Mouse (Mus musculus) hindbrain, embryonic 12.5 days (tissue): Measurements from ENCODE around the gene Syngr1. TPM values are rescaled to one million over a fixed set of nuclear protein-coding genes. Genes with fewer than 3 reads are reported as not detected.

Source experiments
- ATAC-seq: fragments of 200-750 bp; cut with Nextera tagmentation; 2 replicates; pipeline ENCODE4 v1.8.0; 2017; ENCODE audit warnings: moderate TSS enrichment; ENCODE audit not compliant: low FRiP score
- H3K27ac ChIP-seq: fragments of 300-500 bp; sonication (generic); 2 replicates; pipeline ENCODE4 v1.5.1; 2016; ENCODE audit warnings: mild to moderate bottlenecking
- H3K27me3 ChIP-seq: fragments of 300-500 bp; sonication (generic); 2 replicates; pipeline ENCODE4 v1.6.1; 2016; ENCODE audit warnings: mild to moderate bottlenecking
- H3K36me3 ChIP-seq: fragments of 300-500 bp; sonication (generic); 2 replicates; pipeline ENCODE4 v1.6.1; 2016; ENCODE audit warnings: mild to moderate bottlenecking
- H3K4me1 ChIP-seq: fragments of 300-500 bp; sonication (generic); 2 replicates; pipeline ENCODE4 v1.6.1; 2016
- H3K4me2 ChIP-seq: fragments of 300-500 bp; sonication (generic); replicated peaks from 2 replicates; pipeline ENCODE4 v1.6.1; 2016; ENCODE audit warnings: mild to moderate bottlenecking
- H3K4me3 ChIP-seq: fragments of 300-500 bp; sonication (generic); 2 replicates; pipeline ENCODE4 v1.5.1; 2016; ENCODE audit warnings: mild to moderate bottlenecking
- H3K9ac ChIP-seq: fragments of 300-500 bp; sonication (generic); 2 replicates; pipeline ENCODE4 v1.6.1; 2016; ENCODE audit warnings: mild to moderate bottlenecking, moderate library complexity
- H3K9me3 ChIP-seq: fragments of 300-500 bp; sonication (generic); replicated peaks from 2 replicates; pipeline ENCODE4 v1.6.1; 2016; ENCODE audit warnings: mild to moderate bottlenecking
- WGBS: fragments of 180-500 bp; shearing (Covaris S2); methylation state at CpG from one replicate; pipeline ENCODE4 v1.1.7; 2016; 5-methylcytosine and 5-hydroxymethylcytosine counted together
- microRNA-seq: library from miRNA; unstranded; fragments of <30 nt; microRNA quantifications from one replicate; pipeline ENCODE4, GENCODE M21; 2017
- polyA plus RNA-seq: library from polyadenylated mRNA; unstranded; fragments of >200 nt; fragmentation: Nextera tagmentation; extraction: Ambion mirVana; gene quantifications from 2 replicates; pipeline ENCODE4 v1.2.1, GENCODE M21; 2016

Syngr1 gene
- polyA plus RNA-seq, 1 experiment from 2014 or later, result 14.3 TPM

GRCm38 (mm10) chr15:80159286-80159901 lies 68.3 kb downstream of the Syngr1 start:
- Histone ChIP-seq H3K27ac (peak overlapping the region; percentile 56), H3K27me3 (no peaks in the 10 kb centered on the region), H3K9ac (peak overlapping the region; percentile 28; the same call in 1 of the 2 replicates), H3K9me3 (no peaks in the 10 kb centered on the region), H3K4me2 (no peak overlapping the region), H3K36me3 (peaks cover 81% of the 10 kb centered on the region), H3K4me3 (no peak overlapping the region), H3K4me1 (peaks cover 20% of the 10 kb centered on the region)
- 36% methylated on average over 8 of the region's 8 CpGs for WGBS
- no peak for ATAC-seq

DNA sequence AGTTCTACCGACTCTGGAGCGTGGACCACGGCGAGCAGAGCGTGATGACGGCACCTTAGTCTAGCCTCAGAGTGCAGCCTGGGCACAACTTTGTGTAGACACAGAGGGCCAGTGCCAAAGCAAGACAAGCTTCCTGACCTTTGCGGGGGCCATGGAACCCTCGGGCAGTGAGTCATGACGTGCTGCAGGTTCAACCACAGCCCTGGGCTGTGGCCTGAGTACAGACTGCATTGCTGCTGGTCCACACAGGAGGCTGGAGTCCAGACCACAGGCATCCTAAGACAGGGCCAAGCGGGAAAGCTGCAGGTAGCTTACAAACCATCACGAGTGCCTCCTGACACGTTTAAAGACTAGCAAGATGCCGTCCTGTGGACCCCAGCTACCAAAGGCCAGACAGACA lies 69.1 kb downstream of the Syngr1 start:
- Histone ChIP-seq H3K4me2 (no peak overlapping the region), H3K4me1 (peaks cover 20% of the 10 kb centered on the region), H3K4me3 (no peak overlapping the region), H3K9ac (no peak overlapping the region), H3K27me3 (no peaks in the 10 kb centered on the region), H3K9me3 (no peaks in the 10 kb centered on the region), H3K27ac (peak overlapping the region; percentile 56), H3K36me3 (peaks cover 73% of the 10 kb centered on the region)
- WGBS, result 82% methylated on average over 13 of the region's 13 CpGs
- no peak for ATAC-seq

GRCm38 (mm10) chr15:80160726-80161125 lies 69.6 kb downstream of the Syngr1 start:
- Histone ChIP-seq H3K4me3 (no peak overlapping the region), H3K27me3 (no peaks in the 10 kb centered on the region), H3K36me3 (peaks cover 68% of the 10 kb centered on the region), H3K4me2 (no peak overlapping the region), H3K4me1 (peaks cover 20% of the 10 kb centered on the region), H3K9me3 (no peaks in the 10 kb centered on the region), H3K27ac (no peak overlapping the region), H3K9ac (no peak overlapping the region)
- 87% methylated on average over 4 of the region's 4 CpGs for WGBS
- no peak for ATAC-seq

- peaks cover 63% of the 10 kb centered on the region for H3K36me3 ChIP-seq
- no peak overlapping the region for H3K27ac ChIP-seq
- H3K4me1 ChIP-seq, result peaks cover 20% of the 10 kb centered on the region
- no peaks in the 10 kb centered on the region for H3K27me3 ChIP-seq
- H3K9ac ChIP-seq, result no peak overlapping the region
- H3K4me2 ChIP-seq, result no peak overlapping the region
- no peak for ATAC-seq
- H3K9me3 ChIP-seq, result no peaks in the 10 kb centered on the region
- H3K4me3 ChIP-seq, result no peak overlapping the region
- 93% methylated on average over 3 of the region's 3 CpGs for WGBS
Observed at GRCm38 (mm10) chr15:80161199-80161598, 70.1 kb downstream of the Syngr1 start.

DNA sequence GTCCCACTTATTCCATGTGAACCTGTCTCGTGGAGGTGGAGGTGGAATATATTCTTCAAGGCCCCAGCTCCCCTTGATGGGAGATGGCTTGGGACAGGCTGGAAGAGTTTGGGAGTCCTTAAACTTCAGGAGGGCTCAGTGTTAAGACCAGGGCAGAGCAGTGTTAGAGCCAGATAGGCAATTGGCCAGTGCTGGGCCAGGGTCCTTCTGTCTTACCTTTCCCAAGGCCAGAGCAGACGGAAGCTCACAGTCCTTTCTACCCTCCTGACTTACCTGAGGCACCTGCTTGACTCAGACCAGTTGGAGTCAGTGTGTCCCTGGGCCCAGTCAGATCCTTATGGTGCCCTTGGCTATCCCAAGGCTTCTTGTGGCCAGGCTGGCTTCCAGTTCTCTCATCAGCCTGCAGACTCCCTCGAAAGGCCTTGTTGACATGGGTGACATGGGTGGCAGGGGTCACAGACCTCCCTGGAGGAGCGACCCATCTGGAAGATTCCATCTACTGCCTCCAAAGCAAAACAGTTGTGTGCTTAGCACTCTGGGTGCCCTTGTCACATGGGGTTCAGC lies 71.3 kb downstream of the Syngr1 start:
- ATAC-seq, result no peak
- H3K4me1 ChIP-seq, result peaks cover 20% of the 10 kb centered on the region
- H3K4me2 ChIP-seq, result no peak overlapping the region
- H3K27ac ChIP-seq, result no peak overlapping the region
- H3K27me3 ChIP-seq, result no peaks in the 10 kb centered on the region
- no peak overlapping the region for H3K9ac ChIP-seq
- WGBS, result 80% methylated on average over 4 of the region's 4 CpGs
- no peaks in the 10 kb centered on the region for H3K9me3 ChIP-seq
- peaks cover 52% of the 10 kb centered on the region for H3K36me3 ChIP-seq
- no peak overlapping the region for H3K4me3 ChIP-seq

- WGBS, result 83% methylated on average over 11 of the region's 11 CpGs
- Histone ChIP-seq H3K4me3 (no peak overlapping the region), H3K27ac (no peak overlapping the region), H3K36me3 (peaks cover 45% of the 10 kb centered on the region), H3K4me1 (peaks cover 19% of the 10 kb centered on the region), H3K4me2 (no peak overlapping the region), H3K27me3 (no peaks in the 10 kb centered on the region), H3K9me3 (no peaks in the 10 kb centered on the region), H3K9ac (no peak overlapping the region)
- ATAC-seq, result no peak
Observed at GRCm38 (mm10) chr15:80163274-80163673, 72.1 kb downstream of the Syngr1 start.

- peaks cover 15% of the 10 kb centered on the region; the same call in 1 of the 2 replicates for H3K4me1 ChIP-seq
- H3K4me3 ChIP-seq, result no peak overlapping the region
- H3K9me3 ChIP-seq, result no peaks in the 10 kb centered on the region
- H3K36me3 ChIP-seq, result peaks cover 40% of the 10 kb centered on the region
- no peak overlapping the region for H3K4me2 ChIP-seq
- H3K27ac ChIP-seq, result no peak overlapping the region
- 77% methylated on average over 4 of the region's 4 CpGs for whole genome bisulfite sequencing
- ATAC-seq, result no peak
- no peak overlapping the region for H3K9ac ChIP-seq
- no peaks in the 10 kb centered on the region for H3K27me3 ChIP-seq
Observed at GRCm38 (mm10) chr15:80163716-80164115, 72.6 kb downstream of the Syngr1 start.

DNA sequence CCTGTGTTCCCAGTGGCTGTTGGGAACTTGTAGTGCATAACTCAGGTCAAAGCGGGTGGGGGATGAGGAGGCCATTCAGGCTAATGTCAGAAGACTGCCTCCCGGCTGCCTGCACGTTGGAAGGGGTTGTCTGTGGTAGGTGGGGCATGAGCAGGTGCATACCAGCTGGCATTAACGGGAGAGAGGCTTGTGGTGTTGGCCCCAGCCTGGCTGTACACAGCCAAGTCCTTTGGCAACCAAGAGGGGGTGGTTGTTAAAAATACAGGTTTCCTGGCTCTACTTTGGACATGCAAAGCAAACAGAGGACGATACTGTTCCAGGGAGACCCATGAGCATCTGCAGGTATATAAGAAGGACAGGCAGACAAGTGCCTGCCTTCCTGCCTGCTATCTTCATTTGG lies 74.3 kb downstream of the Syngr1 start:
- WGBS, result 63% methylated on average over 5 of the region's 5 CpGs

More for the DNA sequence above, 74.3 kb downstream of the Syngr1 start:
- peaks cover 23% of the 10 kb centered on the region for H3K36me3 ChIP-seq
- H3K27me3 ChIP-seq, result no peaks in the 10 kb centered on the region
- no peaks in the 10 kb centered on the region for H3K9me3 ChIP-seq
- H3K4me3 ChIP-seq, result no peak overlapping the region
- no peak overlapping the region for H3K9ac ChIP-seq
- ATAC-seq, result no peak
- H3K27ac ChIP-seq, result no peak overlapping the region
- H3K4me1 ChIP-seq, result no peaks in the 10 kb centered on the region
- no peak overlapping the region for H3K4me2 ChIP-seq

Small RNA genes lying within 50 kb of the gene (microRNA-seq; reads per million reads assigned to microRNA genes)
- 45.8 reads per million, percentile 37 among the genes with 10 or more reads in this experiment for gene Snord43

Other genes starting within 250 kb of the Syngr1 start
- 8.4 and 8.6 TPM in 2 replicates for gene Apobec3, start 199.7 kb upstream of the Syngr1 start, polyA plus RNA-seq
- 3.1 and 4.2 TPM in 2 replicates for gene Cbx7, start 120.2 kb upstream of the Syngr1 start, polyA plus RNA-seq
- 2.5 and 3.2 TPM in 2 replicates for gene Pdgfb, start 76.4 kb upstream of the Syngr1 start, polyA plus RNA-seq
- 642 and 670 TPM in 2 replicates for gene Rpl3, start 534 bp downstream of the Syngr1 start, polyA plus RNA-seq
- 42.1 and 44.0 TPM in 2 replicates for gene Tab1, start 41.8 kb downstream of the Syngr1 start, polyA plus RNA-seq
- 12.0 and 12.2 TPM in 2 replicates for gene Mgat3, start 82.4 kb downstream of the Syngr1 start, polyA plus RNA-seq
- 41.3 and 43.8 TPM in 2 replicates for gene Mief1, start 142.7 kb downstream of the Syngr1 start, polyA plus RNA-seq
- not detected in 2 replicates for gene AC140267.1, start 144.5 kb downstream of the Syngr1 start, polyA plus RNA-seq
- gene Atf4, start 163.8 kb downstream of the Syngr1 start, polyA plus RNA-seq, result 115 and 128 TPM in 2 replicates
- gene Rps19bp1, start 173.0 kb downstream of the Syngr1 start, polyA plus RNA-seq, result 59.9 and 65.8 TPM in 2 replicates
- gene Cacna1i, start 195.9 kb downstream of the Syngr1 start, polyA plus RNA-seq, result 0.18 TPM in 2 replicates